Mouse (Mus musculus): ENCODE measurements at regions not wholly inside any gene's neighbourhood (a gene's known extent, or its start where the extent isn't known, plus 50 kb on each side); places are given as distances from the start of the nearest gene placed in this dataset.
A peak's percentile ranks its signal among the peaks of the same experiment; 100 is the strongest.

DNA sequence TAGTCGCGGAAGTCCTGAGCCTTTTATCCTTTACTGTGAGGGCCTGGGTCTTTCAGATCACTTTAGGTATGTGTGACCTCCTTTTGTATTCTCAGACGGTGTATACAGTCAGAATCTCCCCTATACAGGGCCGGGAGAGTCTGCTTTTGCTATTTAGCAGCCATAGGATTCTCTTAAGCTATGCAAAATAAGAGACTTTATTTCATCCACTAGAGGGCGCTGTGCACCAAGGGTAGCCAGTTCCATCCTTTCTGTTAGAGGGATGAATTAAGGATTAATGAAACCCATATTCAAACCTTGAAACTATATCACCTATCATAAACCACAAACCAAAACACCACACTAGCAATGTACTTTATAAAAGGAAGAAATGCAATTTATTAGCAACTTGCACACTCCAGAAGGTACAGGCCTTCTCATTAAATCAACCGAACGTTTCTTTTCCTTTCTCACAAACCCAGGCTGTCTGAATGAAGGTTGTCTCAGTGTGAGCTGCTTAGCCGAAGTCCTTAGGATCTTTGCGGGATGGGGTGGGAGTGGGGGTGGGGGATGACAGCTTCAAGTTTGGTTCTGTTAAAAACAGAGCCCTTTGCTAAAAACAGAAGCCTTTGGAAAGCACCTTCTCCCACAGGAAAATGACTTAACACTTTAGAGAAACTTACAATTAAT lies 116.8 kb upstream of the Tmpo start:
- peak; percentile 45 for ATAC-seq
- H3K9me3 ChIP-seq (ENCODE audit: low read length), result no peaks in the 10 kb centered on the region
- peak; percentile 91 for TF ChIP-seq CTCF (IDR thresholded peaks at IDR 0.05; ENCODE audit: low read depth)
- H3K4me2 ChIP-seq (ENCODE audit: low read depth), result no peak overlapping the region
- no peaks in the 10 kb centered on the region for H3K36me3 ChIP-seq (ENCODE audit: insufficient read depth)
- H3K4me1 ChIP-seq (ENCODE audit: insufficient read depth), result no peaks in the 10 kb centered on the region
- no peak overlapping the region for H3K4me3 ChIP-seq (ENCODE audit: low read depth, low read length)
- WGBS, result 16% methylated on average over 9 of the region's 9 CpGs
- H3K27me3 ChIP-seq (ENCODE audit: insufficient read depth, low read length), result no peaks in the 10 kb centered on the region
- DNase-seq, result peak; percentile 89
- no peak overlapping the region for H3K9ac ChIP-seq
- H3K27ac ChIP-seq (ENCODE audit: low read depth, low read length), result no peak overlapping the region

- no peak for ATAC-seq
- Histone ChIP-seq H3K4me3 (ENCODE audit: low read depth, low read length) (no peak overlapping the region), H3K36me3 (ENCODE audit: insufficient read depth) (no peaks in the 10 kb centered on the region), H3K27me3 (ENCODE audit: insufficient read depth, low read length) (no peaks in the 10 kb centered on the region), H3K9me3 (ENCODE audit: low read length) (no peaks in the 10 kb centered on the region), H3K9ac (no peak overlapping the region), H3K27ac (ENCODE audit: low read depth, low read length) (no peak overlapping the region), H3K4me2 (ENCODE audit: low read depth) (no peak overlapping the region), H3K4me1 (ENCODE audit: insufficient read depth) (no peaks in the 10 kb centered on the region)
- DNase-seq, result peak; percentile 3
- WGBS, result 88% methylated on average over 8 of the region's 8 CpGs
- TF ChIP-seq CTCF (IDR thresholded peaks at IDR 0.05; ENCODE audit: low read depth), result peak; percentile 60
Measured at GRCm38 (mm10) chr10:91295345-91295744, 114.2 kb upstream of the Tmpo start.

GRCm38 (mm10) chr10:91293226-91293625 lies 112.1 kb upstream of the Tmpo start:
- Histone ChIP-seq H3K4me2 (ENCODE audit: low read depth) (no peak overlapping the region), H3K27me3 (ENCODE audit: insufficient read depth, low read length) (no peaks in the 10 kb centered on the region), H3K36me3 (ENCODE audit: insufficient read depth) (no peaks in the 10 kb centered on the region), H3K4me1 (ENCODE audit: insufficient read depth) (no peaks in the 10 kb centered on the region), H3K9me3 (ENCODE audit: low read length) (no peaks in the 10 kb centered on the region), H3K9ac (no peak overlapping the region), H3K27ac (ENCODE audit: low read depth, low read length) (no peak overlapping the region), H3K4me3 (ENCODE audit: low read depth, low read length) (no peak overlapping the region)
- 92% methylated on average over 6 of the region's 6 CpGs for WGBS
- DNase-seq (no peak), ATAC-seq (no peak)
- no peak for TF ChIP-seq CTCF (IDR thresholded peaks at IDR 0.05; ENCODE audit: low read depth)

DNA sequence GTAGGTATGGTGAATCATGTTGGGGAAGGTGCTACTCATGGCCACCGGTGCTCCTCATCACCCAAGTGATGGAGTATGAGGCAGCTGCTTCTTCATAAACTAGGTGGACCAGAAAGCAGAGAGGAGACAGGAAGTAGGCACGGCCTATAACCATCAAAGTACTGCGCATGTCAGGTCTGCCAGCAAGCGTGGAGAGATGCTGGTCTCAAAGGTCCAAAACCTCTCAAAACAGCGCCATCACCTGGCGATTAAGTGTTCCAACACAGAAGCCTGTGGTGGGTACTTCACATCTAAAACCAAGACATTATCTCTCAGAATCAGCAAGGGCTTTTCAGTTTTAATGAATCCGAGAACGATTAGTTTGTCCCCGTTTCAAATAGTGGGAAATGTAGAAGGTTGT lies 103.1 kb upstream of the Tmpo start:
- H3K36me3 ChIP-seq (ENCODE audit: insufficient read depth), result no peaks in the 10 kb centered on the region
- H3K4me3 ChIP-seq (ENCODE audit: low read depth, low read length), result no peak overlapping the region
- DNase-seq (no peak), ATAC-seq (no peak)
- H3K4me1 ChIP-seq (ENCODE audit: insufficient read depth), result no peaks in the 10 kb centered on the region
- no peak for TF ChIP-seq CTCF (IDR thresholded peaks at IDR 0.05; ENCODE audit: low read depth)
- H3K27ac ChIP-seq (ENCODE audit: low read depth, low read length), result no peak overlapping the region
- no peak overlapping the region for H3K9ac ChIP-seq
- WGBS, result 94% methylated on average over 9 of the region's 9 CpGs
- no peaks in the 10 kb centered on the region for H3K9me3 ChIP-seq (ENCODE audit: low read length)
- no peak overlapping the region for H3K4me2 ChIP-seq (ENCODE audit: low read depth)
- no peaks in the 10 kb centered on the region for H3K27me3 ChIP-seq (ENCODE audit: insufficient read depth, low read length)

- Histone ChIP-seq H3K4me3 (ENCODE audit: low read depth, low read length) (no peak overlapping the region), H3K4me2 (ENCODE audit: low read depth) (peak overlapping the region; percentile 28; the same call in 1 of the 2 replicates), H3K9me3 (ENCODE audit: low read length) (no peaks in the 10 kb centered on the region), H3K27ac (ENCODE audit: low read depth, low read length) (no peak overlapping the region), H3K9ac (no peak overlapping the region), H3K4me1 (ENCODE audit: insufficient read depth) (no peaks in the 10 kb centered on the region), H3K36me3 (ENCODE audit: insufficient read depth) (no peaks in the 10 kb centered on the region), H3K27me3 (ENCODE audit: insufficient read depth, low read length) (no peaks in the 10 kb centered on the region)
- DNase-seq (peak; percentile 92), ATAC-seq (peak; percentile 87)
- peak; percentile 97 for TF ChIP-seq CTCF (IDR thresholded peaks at IDR 0.05; ENCODE audit: low read depth)
- WGBS, result 12% methylated on average over 14 of the region's 14 CpGs
Measured at GRCm38 (mm10) chr10:91270955-91271741, 90.0 kb upstream of the Tmpo start.

GRCm38 (mm10) chr10:91270268-91270954 lies 89.3 kb upstream of the Tmpo start:
- H3K4me2 ChIP-seq (ENCODE audit: low read depth), result peak overlapping the region; percentile 28; the same call in 1 of the 2 replicates
- peak; percentile 67 for TF ChIP-seq CTCF (IDR thresholded peaks at IDR 0.05; ENCODE audit: low read depth)
- H3K9me3 ChIP-seq (ENCODE audit: low read length), result no peaks in the 10 kb centered on the region
- no peaks in the 10 kb centered on the region for H3K4me1 ChIP-seq (ENCODE audit: insufficient read depth)
- no peak overlapping the region for H3K4me3 ChIP-seq (ENCODE audit: low read depth, low read length)
- no peak overlapping the region for H3K9ac ChIP-seq
- DNase-seq, result peak; percentile 52
- peak; percentile 61; the same call in 1 of the 2 replicates for ATAC-seq
- H3K36me3 ChIP-seq (ENCODE audit: insufficient read depth), result no peaks in the 10 kb centered on the region
- 25% methylated on average over 14 of the region's 14 CpGs for WGBS
- H3K27me3 ChIP-seq (ENCODE audit: insufficient read depth, low read length), result no peaks in the 10 kb centered on the region
- H3K27ac ChIP-seq (ENCODE audit: low read depth, low read length), result no peak overlapping the region

GRCm38 (mm10) chr10:91267886-91268285 lies 86.8 kb upstream of the Tmpo start:
- Histone ChIP-seq H3K4me1 (ENCODE audit: insufficient read depth) (no peaks in the 10 kb centered on the region), H3K27ac (ENCODE audit: low read depth, low read length) (no peak overlapping the region), H3K36me3 (ENCODE audit: insufficient read depth) (no peaks in the 10 kb centered on the region), H3K4me3 (ENCODE audit: low read depth, low read length) (no peak overlapping the region), H3K9ac (no peak overlapping the region), H3K4me2 (ENCODE audit: low read depth) (no peak overlapping the region), H3K9me3 (ENCODE audit: low read length) (no peaks in the 10 kb centered on the region), H3K27me3 (ENCODE audit: insufficient read depth, low read length) (no peaks in the 10 kb centered on the region)
- DNase-seq, result no peak
- no peak for TF ChIP-seq CTCF (IDR thresholded peaks at IDR 0.05; ENCODE audit: low read depth)
- whole genome bisulfite sequencing, result 86% methylated on average over 6 of the region's 6 CpGs
- ATAC-seq, result no peak
